Mouse (Mus musculus) T-helper 1 cell (primary cell): Measurements from ENCODE around the gene Arid3c.
"Not testable (repeated sequence)": the region's sequence is repeated elsewhere in the genome, so short reads cannot be mapped to it uniquely, and the experiment has no call there.

Source experiments
- in situ Hi-C: fragments of 300-600 bp; cut with MboI, MseI; formaldehyde crosslinking; loops from one replicate; pipeline ENCODE4 v1.15.1; 2025; ENCODE audit warnings: high pct_unique_total_duplicates

The Arid3c gene

DNA sequence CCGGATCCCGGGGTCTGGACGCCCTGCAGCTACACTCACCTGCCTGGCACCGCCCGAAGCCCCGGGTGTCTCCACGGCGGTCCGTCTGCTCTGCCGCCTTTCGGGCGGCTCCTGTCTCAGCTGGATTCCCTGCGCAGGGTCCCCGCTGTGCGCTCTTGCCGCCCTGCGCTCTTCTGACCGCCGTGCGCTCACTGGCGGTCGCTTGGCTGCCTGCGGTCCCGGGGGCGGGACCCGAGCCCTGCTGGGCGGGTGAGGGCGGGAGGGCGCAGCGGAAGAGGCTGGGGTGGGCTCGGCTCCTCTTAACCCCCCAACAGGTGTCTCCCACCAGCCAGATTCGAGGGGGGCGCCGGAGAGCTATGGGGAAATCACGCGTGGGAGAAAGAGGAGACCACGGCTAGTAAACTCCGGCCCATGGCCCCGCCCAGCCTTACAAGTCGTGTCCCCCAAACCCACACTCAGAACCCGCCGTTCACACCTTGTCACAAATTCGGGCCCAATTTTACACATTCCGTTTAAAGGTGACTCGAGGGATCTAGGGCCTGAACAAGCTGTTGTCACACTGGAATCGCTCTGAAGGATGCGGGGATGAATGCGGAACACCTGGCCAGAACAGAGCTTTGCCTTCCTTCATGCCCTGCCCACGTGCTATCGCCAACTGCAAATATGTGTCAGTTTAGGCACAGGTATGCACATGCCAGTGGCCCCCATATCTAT lies at the start of gene Arid3c:
Gene Arid3c (minus strand): TSS at position 91 of the 714 bp plus-strand sequence.
- in situ Hi-C loops: loop anchor here (10.0 kb wide), 1 partner anchor 1214 kb away; the partner anchor contains the start of gene Dnajb5

DNA sequence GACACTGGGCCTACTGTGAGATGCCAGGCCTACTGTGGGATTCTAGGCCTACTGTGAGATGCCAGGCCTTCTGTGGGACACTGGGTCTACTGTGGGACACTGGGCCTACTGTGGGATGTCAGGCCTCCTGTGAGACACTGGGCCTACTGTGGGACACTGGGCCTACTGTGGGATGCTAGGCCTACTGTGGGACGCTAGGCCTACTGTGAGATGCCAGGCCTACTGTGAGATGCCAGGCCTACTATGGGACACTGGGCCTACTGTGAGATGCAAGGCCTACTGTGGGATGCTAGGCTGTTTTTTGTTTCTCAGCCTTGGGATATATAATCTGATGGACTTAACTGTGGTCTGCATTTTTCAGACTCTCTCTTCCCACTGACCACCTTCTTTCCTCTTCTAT lies 44.9 kb upstream of the Arid3c start:
- in situ Hi-C loops: not testable (repeated sequence)

DNA sequence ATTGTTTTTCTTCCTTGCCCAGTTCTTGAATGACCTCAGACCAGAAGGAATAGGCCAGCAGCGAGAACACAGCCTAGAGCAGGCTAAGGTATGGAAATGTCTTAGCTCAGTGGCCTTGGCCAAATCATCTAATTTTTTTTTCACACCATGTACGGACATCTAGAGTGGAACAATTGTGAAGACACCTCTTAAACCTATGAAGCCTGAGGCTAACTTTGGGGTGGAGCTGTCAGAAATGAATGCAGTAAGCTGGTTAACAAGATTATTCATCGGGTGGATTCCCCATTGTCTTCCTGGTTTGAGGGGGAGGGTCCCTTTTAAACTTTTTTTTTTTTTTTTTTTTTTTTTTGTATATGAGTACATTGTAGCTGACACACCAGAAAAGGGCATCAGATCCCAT lies 43.6 kb upstream of the Arid3c start:
- in situ Hi-C loops: loop anchor here (5.0 to 25.0 kb wide), 3 partner anchors 138 to 878 kb away; partner anchors contain the start of gene Gm21541

DNA sequence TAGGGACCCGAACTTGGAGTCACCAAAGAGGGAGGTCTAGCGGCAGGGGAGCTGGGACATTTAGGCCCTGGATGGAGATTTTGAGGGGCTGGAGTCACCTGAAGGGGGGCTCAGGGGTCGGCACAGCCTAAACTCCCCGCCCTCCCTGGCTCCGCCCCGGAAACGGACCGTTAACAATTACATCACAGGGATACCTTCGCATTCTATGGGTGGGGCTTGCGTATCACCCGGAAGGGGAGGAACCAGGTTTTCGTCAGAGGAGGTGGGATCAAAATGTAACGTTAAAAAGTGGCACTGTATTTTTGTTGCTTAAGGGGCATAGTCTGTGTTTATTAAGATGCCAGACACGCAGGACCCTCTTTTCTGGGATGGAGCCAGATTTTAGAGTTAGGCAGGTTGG lies 43.1 kb upstream of the Arid3c start, which contains the start of gene Ccl27a:
Gene Ccl27a (minus strand): TSS at position 246 of the 400 bp plus-strand sequence.
- in situ Hi-C loops: loop anchor here (5.0 to 25.0 kb wide), 3 partner anchors 138 to 878 kb away; partner anchors contain the start of gene Gm21541

DNA sequence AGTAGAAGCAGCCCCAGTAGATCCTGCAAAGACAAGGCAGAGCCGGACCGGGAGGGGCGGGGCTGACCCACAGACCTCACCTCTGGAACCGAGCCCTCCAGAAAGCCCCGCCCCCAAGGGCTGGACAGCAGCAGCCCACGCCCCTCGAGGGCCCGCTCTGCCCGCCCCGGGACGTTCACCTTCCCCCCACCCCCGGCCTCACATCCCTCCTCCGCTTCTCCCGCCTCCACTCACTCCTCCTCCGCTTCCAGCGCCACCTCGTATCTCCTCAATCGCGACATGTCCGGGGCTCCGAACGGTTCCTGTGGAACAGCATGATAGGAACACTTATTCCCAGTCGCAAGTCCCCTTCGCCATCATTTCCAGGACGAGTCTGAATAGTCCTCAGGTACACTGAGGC lies 42.6 kb upstream of the Arid3c start:
- in situ Hi-C loops: loop anchor here (5.0 to 25.0 kb wide), 3 partner anchors 139 to 879 kb away; partner anchors contain the start of gene Gm21541

DNA sequence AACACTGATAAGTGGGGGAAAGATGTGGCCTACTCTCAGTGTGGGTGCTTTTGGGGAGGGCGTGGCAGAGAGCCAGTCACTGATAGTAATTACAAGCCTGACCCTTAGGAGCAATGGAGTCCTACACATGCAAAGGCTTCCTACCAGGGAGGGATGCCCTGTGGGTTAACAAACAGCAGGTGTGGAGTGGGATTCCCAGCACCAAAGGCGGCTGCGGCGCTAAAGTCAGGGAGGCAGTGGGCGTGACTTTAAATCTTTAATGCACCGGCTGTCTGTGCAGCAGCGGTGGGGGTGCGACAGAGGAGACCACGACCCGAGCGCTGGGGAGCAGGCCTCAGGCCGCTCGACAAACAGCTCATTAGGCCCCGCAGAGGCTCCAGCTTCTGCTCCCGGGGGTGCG lies 42.0 kb upstream of the Arid3c start:
- in situ Hi-C loops: loop anchor here (5.0 to 25.0 kb wide), 3 partner anchors 139 to 879 kb away; partner anchors contain the start of gene Gm21541

DNA sequence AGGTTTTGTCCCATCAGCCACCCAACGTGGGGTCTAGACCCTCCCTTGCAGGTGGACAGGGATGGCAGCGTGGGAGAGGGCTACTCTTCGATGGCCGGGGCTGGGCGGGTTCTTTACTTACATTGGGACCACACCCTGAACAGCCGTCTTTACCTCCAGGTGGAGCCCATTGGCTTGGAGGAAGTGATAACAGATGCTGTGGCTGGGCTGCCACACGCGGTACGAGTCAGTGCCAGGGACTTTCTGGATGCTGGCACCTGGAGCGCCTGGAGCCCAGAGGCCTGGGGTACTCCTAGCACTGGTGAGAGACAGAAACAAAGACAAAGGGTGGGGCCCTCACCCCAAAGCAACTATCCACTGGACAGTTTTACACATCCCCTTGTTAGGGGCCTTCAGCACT lies 36.4 kb upstream of the Arid3c start:
- in situ Hi-C loops: loop anchor here (25.0 kb wide), 1 partner anchor 145 kb away; the partner anchor contains the start of gene Gm21541

DNA sequence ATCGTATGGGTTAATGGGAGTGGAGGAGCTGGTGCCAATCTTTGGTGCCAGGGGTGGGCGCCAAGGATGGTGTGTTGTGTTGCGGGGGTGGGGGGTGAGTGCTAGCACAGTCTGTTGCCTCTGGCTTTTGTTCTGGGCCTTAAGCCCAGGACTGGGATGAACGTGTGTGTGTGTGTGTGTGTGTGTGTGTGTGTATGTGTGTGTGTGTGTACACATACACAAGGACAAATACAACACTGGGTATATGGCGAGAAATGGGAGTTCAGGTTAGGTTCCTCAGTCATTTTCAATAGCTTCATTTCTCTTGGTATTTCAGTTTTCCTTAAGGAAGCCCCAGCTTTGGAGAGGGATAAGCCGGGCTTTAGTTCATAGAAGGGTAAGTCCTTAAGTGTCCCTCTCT lies 32.2 kb upstream of the Arid3c start:
- in situ Hi-C loops: loop anchor here (25.0 kb wide), 1 partner anchor 149 kb away; the partner anchor contains the start of gene Gm21541

DNA sequence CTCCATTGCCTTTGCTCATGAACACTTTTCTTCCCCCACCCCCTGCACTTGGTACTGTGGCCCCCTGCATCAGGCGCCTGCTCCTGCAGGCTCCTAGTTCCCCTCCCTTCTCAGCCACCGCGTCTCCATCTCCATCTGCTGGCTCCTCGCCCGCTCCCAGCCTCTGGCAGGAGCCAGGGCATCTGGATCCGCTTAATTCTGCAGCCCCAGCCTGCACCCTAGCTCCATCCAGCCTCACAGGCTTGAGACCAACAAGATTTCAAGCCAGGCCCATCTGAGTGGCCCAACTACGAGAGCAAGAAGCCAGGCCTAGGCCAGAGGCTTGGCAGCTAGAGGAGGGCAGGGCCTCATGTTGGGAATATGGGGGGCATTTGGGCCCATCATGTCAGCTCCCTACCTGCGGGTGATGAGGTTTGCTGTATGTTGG lies 31.8 kb upstream of the Arid3c start:
- in situ Hi-C loops: loop anchor here (25.0 kb wide), 1 partner anchor 150 kb away; the partner anchor contains the start of gene Gm21541

DNA sequence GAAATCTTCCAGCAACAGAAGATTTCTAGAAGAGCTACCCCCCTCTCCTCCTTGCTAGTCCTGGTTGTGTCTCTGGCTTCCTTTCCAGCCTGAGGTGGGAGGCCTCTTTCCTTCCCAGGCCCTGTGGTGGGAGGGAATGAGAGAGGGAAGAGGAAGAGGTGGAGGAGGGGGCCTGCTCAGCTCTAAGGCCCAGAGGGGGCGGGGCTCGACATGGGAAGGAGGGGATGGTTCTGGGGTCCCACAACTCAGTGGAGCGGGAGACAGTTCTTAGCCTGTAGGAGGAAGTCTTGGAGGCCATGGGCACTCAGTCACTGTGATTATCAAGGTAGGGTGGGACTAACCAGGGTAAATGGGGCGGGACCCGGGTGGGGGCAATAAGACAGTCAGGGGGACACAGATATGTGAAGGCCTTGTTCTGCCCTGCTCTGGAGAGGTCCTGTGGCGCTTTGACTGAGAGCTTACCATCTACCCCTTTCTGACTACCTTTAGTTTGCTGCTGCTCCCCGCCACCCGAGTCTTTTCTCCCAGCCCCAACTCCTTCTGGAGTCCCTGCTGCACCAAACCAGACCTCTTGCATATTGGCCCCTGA lies 31.3 kb upstream of the Arid3c start:
- in situ Hi-C loops: loop anchor here (25.0 kb wide), 1 partner anchor 150 kb away; the partner anchor contains the start of gene Gm21541

DNA sequence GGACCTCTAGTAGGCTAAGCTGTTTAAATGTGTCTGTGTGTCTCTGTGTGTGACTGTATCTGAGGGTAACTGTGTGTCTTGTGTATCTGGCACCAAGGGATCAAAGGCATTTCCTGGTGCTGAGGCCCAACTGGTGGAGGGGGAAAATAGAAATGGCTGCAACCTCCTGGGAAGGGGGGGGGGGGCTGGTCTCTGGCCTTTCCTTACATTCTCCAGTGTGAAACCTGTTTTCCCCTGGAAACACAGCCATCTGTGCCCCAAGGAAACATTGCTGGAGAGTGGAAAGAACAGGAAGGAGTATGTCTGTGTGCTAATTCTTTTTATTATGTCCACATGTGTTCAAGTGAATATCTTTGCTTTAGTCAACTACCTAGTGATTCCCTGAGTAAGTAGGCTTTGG lies 30.7 kb upstream of the Arid3c start:
- in situ Hi-C loops: loop anchor here (25.0 kb wide), 1 partner anchor 151 kb away; the partner anchor contains the start of gene Gm21541

DNA sequence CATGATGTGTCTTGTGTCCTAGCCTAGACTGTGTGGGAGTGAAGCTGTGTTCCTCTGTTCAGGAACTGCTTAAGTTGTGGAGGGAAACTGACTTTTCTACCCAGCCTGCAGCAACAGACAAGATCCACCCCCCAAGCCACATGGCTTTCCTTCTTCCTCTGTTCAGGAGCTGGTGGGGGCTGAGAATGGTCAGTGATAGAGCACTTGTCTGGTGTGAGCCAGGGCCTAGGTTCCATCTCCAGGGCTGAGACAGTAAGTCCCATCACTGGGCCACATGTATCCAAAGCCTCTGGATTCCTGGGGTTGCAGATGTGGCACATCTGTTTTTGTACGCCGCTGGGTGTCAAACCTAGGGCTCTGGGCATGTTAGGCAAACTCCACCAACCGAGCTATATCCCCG lies 30.0 kb upstream of the Arid3c start:
- in situ Hi-C loops: loop anchor here (25.0 kb wide), 1 partner anchor 151 kb away; the partner anchor contains the start of gene Gm21541

DNA sequence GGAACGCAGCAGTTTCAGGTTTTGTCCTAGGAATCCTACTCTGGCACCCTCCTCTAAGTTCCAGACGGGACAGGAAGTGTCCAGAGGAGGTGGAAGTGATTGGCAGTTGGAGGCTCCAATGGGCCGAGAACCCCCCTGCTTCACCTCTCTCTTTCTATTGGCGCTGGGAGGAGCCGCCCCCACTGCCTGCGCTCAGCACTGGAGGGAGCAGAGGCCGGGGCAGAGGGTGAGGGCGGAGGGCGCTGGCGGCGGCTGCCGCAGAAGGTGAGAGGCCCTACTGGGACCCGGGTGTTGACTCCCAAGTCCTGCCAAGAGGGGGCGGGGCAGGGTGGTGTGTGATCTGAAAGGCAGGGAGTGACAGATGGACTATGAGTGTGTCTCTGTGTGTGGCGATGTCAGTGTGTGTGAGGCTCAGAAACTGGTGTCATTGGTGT lies 29.4 kb upstream of the Arid3c start:
- in situ Hi-C loops: loop anchor here (25.0 kb wide), 1 partner anchor 152 kb away; the partner anchor contains the start of gene Gm21541

DNA sequence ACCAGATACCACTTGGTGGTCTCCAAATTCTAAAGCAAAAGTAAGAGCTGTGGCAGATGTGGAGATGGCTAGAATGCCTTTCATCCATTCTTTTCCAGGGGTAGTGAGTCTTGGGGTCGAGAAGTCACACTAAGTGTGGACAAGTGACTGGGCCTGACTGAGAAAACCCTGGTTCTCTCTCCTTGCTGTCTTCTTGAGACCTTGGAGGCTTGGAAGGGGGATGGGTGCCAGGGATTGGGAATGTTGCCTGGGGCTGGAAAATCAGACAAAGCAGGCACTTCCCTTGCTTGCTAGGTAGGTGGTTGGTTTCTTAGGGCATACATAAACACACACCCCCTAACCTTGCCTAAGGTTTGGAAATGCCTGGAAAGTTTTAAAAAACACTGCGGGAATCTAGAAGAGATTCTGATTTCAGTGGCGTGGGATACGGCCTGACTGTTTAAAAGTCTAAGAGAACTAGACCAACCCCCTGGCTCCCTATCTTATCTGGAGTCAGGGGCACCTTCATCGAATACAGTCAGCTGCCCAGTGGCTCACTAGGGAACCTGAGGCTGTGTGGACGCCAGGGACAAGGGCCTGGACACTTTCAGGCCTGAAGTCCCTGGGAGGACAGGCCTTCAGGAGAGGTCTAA lies 28.8 kb upstream of the Arid3c start:
- in situ Hi-C loops: loop anchor here (25.0 kb wide), 1 partner anchor 153 kb away; the partner anchor contains the start of gene Gm21541

DNA sequence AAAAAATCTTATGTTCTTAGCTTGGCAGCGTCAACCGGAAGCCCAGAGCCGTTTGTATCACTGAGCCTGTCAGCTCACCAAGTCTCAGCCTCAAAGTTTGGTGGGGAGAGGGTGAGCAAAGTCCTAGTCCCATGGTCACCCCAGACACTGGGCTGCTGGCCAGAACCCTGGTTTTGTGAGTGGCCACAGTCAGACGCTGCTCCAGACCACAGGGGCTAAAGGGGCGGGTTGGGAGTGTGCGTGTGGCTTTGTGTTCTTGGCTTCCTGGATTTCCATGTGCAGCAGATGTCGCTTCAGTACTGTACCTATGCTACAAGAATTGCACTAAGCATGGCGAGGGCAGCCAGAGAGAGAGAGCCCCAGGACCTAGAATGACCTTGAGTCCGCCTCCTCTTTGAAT lies 28.3 kb upstream of the Arid3c start:
- in situ Hi-C loops: loop anchor here (25.0 kb wide), 1 partner anchor 153 kb away; the partner anchor contains the start of gene Gm21541

DNA sequence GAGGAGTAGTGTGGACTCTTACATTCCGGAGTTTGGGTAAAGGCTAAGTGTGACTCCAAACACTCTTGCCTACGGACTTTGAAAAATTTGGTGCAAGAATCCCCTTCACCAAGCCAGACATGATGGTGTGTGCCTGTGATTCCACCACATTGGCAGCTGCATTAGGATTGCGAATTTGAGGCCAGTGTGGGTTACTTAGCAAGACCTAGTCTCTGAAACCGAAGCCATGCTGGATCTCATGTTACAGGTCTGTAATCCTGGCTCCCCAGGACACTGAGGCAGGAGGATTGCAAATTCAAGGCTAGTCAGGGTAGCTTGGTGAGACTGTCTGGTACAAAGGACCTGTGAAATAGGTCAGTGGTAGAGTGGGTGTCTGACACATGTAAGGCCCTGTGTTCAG lies 27.8 kb upstream of the Arid3c start:
- in situ Hi-C loops: loop anchor here (25.0 kb wide), 1 partner anchor 154 kb away; the partner anchor contains the start of gene Gm21541

DNA sequence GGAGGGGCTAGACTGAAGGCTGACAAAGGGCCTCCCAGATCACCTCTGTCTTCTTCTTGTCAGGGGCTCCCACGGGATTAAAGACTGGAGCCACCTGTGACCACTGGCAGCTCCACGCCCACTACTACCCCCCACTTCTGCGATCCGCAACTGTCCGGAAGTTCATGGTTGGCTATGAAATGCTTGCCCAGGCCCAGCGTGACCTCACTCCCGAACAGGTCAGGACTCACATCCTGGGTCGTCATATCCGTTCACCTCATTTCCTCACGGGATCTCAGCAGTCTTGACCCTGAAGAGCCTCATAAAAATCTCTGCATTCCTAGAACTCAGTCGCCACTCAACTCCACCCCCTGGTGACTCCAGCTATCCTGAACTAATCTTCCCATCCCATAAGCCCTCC lies 27.1 kb upstream of the Arid3c start:
- in situ Hi-C loops: loop anchor here (25.0 kb wide), 1 partner anchor 154 kb away; the partner anchor contains the start of gene Gm21541

DNA sequence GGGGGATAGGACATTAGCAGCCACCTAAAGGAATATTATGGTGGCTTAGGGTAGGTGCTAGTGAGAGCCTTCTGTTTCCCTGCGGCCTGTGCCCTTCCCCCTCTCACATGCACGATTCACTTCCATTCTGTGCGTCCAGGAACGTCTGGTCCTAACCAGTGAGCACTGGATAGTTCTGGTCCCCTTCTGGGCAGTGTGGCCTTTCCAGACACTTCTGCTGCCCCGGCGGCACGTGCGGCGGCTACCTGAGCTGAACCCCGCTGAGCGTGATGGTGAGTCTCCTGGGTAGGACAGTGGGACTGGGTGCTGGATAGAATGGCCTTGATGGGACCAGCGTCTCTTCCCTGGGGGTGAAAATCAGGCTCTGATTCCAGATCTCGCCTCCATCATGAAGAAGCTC lies 26.4 kb upstream of the Arid3c start:
- in situ Hi-C loops: loop anchor here (25.0 kb wide), 1 partner anchor 155 kb away; the partner anchor contains the start of gene Gm21541

DNA sequence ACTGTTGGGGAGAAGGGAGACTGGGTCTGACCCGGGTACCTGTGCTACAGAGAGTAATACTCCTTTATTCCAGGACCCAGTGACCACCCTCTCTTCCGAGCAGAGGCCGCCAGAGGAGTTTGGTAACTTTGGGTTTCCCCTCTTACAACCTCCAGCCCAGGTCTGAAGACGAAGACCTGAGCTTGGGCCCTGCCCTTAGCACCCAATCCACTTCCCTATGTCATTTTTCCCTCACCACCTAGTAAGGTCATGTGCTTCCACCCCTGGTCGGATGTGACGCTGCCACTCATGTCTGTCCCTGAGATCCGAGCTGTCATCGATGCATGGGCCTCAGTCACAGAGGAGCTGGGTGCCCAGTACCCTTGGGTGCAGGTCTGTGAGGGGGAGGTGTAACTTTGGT lies 25.5 kb upstream of the Arid3c start:
- in situ Hi-C loops: loop anchor here (25.0 kb wide), 1 partner anchor 156 kb away; the partner anchor contains the start of gene Gm21541

DNA sequence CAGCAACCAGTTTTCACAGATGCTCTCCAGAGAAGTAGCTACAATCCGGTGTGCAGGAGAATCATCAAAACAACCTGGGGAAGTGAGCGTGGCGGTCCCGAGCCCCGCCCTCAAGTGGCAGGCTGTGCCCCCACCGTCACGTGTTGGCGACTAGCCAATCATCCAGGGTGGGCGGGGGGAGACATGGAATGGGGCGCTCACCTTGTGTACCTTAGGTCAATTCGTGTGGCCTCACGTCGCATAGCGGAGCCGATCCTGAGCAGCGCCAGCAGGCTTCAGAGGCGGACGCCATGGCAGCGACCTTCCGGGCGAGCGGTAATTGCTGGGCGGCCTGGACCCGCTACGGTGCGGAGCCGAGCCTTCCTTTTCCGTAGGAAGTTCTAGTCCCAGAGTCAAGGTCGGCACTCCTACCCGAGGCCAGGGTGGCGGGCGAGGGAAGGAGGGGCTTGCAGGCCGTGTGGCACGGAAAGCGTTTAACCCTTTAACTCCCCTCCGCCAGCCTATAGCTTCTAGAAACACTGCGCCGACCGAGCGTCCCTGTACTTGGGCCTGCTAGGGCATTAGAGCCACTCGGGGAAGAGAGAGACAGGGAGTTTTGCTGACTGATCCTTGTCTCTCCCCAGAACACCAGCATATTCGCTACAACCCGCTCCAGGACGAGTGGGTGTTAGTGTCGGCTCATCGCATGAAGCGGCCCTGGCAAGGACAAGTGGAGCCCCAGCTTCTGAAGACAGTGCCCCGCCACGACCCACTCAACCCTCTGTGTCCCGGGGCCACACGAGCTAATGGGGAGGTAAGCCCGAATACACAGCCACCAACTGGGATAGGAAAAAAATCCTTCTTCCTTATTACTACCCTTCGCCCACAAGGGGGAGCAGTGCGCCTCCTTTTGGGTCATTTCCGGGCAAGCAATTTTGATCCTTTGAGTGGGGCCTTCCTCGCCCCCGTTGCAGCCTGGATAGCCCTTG lies 24.7 kb upstream of the Arid3c start, which contains the start of gene Sigmar1:
Gene Sigmar1 (minus strand): TSS at position 820 of the 968 bp plus-strand sequence.
- in situ Hi-C loops: loop anchor here (25.0 kb wide), 1 partner anchor 157 kb away; the partner anchor contains the start of gene Gm21541
